Mouse (Mus musculus) intestine, embryonic 14.5 days (tissue): ENCODE results near the gene Cnrip1. TPM values are rescaled to one million over a fixed set of nuclear protein-coding genes. Genes with fewer than 3 reads are reported as not detected.

ENCODE experiments used
- polyA plus RNA-seq: library from polyadenylated mRNA; unstranded; fragments of >200 nt; fragmentation: Nextera tagmentation; extraction: Ambion mirVana; gene quantifications from 2 replicates; pipeline ENCODE4 v1.2.1, GENCODE M21; 2014

Gene Cnrip1
- polyA plus RNA-seq, 1 experiment from 2014 or later = 28.9 TPM

Other genes with a start within 250 kb of the Cnrip1 start
- gene Fbxo48, start 100.2 kb upstream of the Cnrip1 start, polyA plus RNA-seq = 1.4 and 2.3 TPM in 2 replicates
- gene Plek, start 795 bp downstream of the Cnrip1 start, polyA plus RNA-seq = 3.0 and 3.3 TPM in 2 replicates
- gene Ppp3r1, start 107.7 kb downstream of the Cnrip1 start, polyA plus RNA-seq = 92.9 and 94.5 TPM in 2 replicates
- gene Wdr92, start 130.5 kb downstream of the Cnrip1 start, polyA plus RNA-seq = 27.0 and 27.7 TPM in 2 replicates
- gene Pno1, start 160.0 kb downstream of the Cnrip1 start, polyA plus RNA-seq = 86.2 and 89.4 TPM in 2 replicates
- gene C1d, start 206.0 kb downstream of the Cnrip1 start, polyA plus RNA-seq = 110 and 113 TPM in 2 replicates